In genomic region chr3:107420156-107420555, GRCm38 (mm10) we compare ENCODE assay signal across 16 mouse cellular contexts. TPM values are rescaled to one million over a fixed set of nuclear protein-coding genes. Genes with fewer than 3 reads are reported as not detected.
"Had no signal": no experiment of that assay in that cellular context is flagged by ENCODE, and none has a peak within 500 bp of the region (broad histone marks: within the 10 kb centered on the region; RNA-seq: fewer than 3 reads in every experiment).

No protein-coding gene starts in this region.

- H3K4me2 ChIP-seq: limb, embryonic 13.5 days; midbrain, embryonic 12.5 days; neural tube, embryonic 12.5 days had no signal

- H3K4me3 ChIP-seq: limb, embryonic 13.5 days; midbrain, embryonic 12.5 days; neural tube, embryonic 12.5 days had no signal

- H3K27ac ChIP-seq: kidney, postnatal 0 days; limb, embryonic 13.5 days; liver, embryonic 14.5 days; midbrain, embryonic 12.5 days; neural tube, embryonic 12.5 days; stomach, postnatal 0 days had no signal

- H3K27me3 ChIP-seq: limb, embryonic 13.5 days; midbrain, embryonic 12.5 days; neural tube, embryonic 12.5 days had no signal

- H3K9ac ChIP-seq: limb, embryonic 13.5 days; liver, embryonic 14.5 days; midbrain, embryonic 12.5 days; neural tube, embryonic 12.5 days had no signal

- H3K4me1 ChIP-seq: limb, embryonic 13.5 days; midbrain, embryonic 12.5 days; neural tube, embryonic 12.5 days had no signal

- H3K36me3 ChIP-seq: limb, embryonic 13.5 days; midbrain, embryonic 12.5 days; neural tube, embryonic 12.5 days had no signal

- DNase-seq: kidney, adult 11 months; kidney, adult 9 months; kidney, postnatal 36 days; layer of hippocampus, adult 9-11 months; layer of hippocampus, postnatal 36 days; lung, adult 18-20 months; lung, postnatal 4 days; right cerebral cortex, postnatal 25 days; thymus, postnatal 36 days had no signal

- H3K9me3 ChIP-seq: limb, embryonic 13.5 days; midbrain, embryonic 12.5 days; neural tube, embryonic 12.5 days had no signal

- ATAC-seq: midbrain, embryonic 16.5 days had no signal

RNA-seq across cellular contexts. Expression of gene Kcnc4, which starts 39.2 kb away (rescaled TPM):
- polyA plus RNA-seq: liver, embryonic 14.5 days had no signal
